Mouse (Mus musculus): Measurements from ENCODE around the gene Enpp6.

The Enpp6 gene

GRCm38 (mm10) chr8:46986386-46987140 lies at the start of gene Enpp6:
Gene Enpp6 (plus strand): TSS chr8:46986887.
- peak in 1 of 2 experiments; percentile 41 for DNase-seq

DNA sequence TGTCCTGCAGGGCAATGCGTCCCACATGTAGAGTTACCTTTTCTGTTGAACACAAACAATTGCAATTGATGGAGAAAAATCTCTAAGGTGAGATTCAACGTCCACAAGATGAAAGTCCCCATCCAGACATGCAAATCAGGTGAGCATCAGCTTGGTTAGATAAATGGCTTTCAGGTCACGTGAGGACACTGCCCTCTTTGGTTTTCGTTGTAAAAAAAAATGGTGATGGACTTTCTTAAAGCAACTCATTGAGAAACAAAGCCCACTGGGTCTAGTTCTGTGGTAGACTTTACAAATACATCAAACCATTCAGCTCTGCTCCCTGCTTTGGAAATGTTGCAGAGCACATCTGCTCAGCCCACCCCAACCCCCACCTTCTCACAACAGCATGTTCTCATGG lies 48.5 kb upstream of the Enpp6 start:
- DNase-seq, result no peak

DNA sequence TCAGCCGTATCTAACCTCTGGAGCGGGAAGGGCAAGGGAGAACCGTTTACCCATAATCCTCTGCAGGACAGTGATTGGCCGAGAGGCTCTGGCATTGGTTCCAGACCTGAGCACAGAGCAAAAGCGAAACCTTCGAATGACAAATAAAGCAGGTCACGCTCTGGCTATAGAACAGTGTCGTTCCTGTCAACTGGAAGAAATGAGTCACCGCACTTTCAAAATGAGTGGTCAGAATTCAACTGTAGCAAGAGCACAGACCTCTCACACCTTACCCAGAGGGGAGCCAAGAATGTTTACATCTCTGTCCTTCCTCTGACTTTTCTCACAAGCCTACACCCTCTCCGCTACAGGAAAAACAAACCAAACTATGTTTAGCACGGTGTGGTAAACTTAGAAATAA lies 45.4 kb upstream of the Enpp6 start:
- peak; percentile 56 to 72 for DNase-seq

DNA sequence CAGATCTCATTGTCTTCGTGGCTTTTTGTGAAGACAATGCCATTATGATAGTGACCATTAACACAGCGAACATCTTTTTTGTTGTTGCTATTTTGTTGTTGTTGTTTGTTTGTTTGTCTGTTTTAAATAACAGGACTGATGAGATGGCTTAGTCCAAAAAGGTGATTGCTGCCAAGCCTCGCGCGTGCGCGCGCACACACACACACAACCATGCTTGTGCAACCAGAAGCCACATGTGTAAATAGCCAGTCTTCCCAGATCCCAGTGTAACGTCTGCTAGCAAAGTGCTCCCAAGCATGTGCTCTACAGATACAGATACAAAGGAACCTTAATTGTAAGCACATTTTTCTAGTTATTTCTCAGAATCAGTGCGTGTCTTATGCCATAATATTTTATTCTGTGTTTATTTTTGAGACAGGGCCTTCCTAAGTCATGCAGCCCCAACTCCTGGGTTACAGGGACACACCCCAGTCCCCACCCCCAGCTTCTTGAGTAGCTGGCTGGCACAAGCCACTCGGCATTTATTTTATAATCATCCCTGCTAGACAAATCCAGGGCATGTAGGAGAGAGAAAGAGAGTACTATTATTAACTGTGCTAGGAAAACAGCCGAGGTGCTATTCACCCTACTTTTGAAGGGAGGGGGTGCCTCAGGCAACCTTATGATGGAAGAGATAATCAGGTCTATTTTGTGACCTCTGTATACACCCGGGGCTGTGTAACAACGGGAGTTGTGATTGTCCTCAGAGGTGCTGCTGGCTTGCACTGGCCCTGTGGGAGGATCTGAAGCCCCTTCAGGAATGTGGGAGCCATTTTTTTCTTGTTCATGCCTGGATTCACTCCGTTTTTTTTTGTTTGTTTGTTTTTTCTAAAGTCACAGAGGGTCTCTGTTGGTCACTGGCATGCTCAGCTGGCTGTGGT lies 44.7 kb upstream of the Enpp6 start:
- peak in 1 of 2 experiments; percentile 17 for DNase-seq

GRCm38 (mm10) chr8:46942651-46943024 lies 44.0 kb upstream of the Enpp6 start:
- DNase-seq, result no peak

GRCm38 (mm10) chr8:46943337-46943736 lies 43.4 kb upstream of the Enpp6 start:
- no peak for DNase-seq

- DNase-seq, result peak; percentile 33 to 42
Observed at GRCm38 (mm10) chr8:46946181-46946580, 40.5 kb upstream of the Enpp6 start.

- no peak for DNase-seq
Observed at GRCm38 (mm10) chr8:46948091-46948757, 38.5 kb upstream of the Enpp6 start.

DNA sequence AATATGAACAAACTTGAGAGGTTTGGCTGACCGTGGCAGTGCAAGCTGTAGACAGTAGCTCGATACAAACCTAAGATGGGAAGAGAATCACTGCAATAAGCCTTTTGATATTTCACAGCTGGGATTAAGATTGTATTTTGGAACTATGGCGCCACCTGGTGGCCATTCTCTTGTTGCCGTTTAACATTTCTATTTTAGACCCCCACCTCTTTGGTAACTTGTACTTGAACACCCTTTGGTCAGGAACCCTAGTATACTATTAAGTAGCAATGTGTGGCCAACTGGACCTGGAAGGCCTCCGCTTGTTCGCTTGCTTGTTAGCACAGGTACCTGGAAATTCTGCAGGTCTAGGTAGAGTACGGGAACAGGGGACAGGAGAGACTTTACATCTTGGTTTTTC lies 33.2 kb upstream of the Enpp6 start:
- DNase-seq, result peak; percentile 88

- DNase-seq, result no peak
Observed at GRCm38 (mm10) chr8:46962630-46963427, 23.9 kb upstream of the Enpp6 start.

- DNase-seq, result no peak
Observed at GRCm38 (mm10) chr8:46963619-46964145, 23.0 kb upstream of the Enpp6 start.

DNA sequence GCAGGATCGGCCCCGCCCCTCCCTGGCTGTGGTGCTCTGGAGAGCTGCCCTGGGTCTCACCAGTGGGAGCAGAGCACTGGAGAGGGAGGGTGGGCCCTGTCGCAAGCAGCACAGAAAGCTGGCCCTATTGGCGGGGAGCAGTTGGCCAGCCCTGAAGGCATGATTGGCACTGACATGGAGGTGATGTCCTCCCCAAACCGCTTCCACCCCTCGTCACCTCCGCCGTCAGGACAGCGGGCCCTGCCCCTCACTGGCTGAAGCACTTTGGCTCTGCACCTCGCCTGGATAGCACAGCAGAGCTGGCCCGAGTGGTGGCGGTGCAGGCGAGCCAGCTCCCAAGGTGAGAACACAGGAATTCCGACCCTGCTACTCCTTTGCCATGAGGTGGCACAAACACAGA lies 20.9 kb upstream of the Enpp6 start:
- DNase-seq, result no peak

DNA sequence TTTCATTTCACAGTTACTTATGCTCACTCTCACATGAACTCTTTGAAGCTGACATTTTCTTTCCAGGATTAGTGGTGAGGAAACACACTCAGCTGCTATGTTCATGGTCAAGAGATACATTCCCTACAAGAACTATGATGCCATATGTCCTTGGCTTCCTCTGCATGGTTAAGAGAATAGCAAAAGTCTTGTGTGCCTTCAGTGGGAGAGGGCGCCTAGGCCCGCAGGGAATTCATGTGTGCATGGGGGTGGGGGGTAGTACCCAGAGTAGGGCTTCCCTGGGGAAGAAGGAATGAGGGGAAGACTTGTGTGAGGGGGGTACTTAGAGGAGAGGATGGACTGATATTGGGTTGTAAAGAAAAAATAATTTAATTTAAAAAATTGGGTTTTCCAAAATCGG lies 18.0 kb upstream of the Enpp6 start:
- DNase-seq, result no peak

GRCm38 (mm10) chr8:46969386-46969785 lies 17.3 kb upstream of the Enpp6 start:
- no peak for DNase-seq

DNA sequence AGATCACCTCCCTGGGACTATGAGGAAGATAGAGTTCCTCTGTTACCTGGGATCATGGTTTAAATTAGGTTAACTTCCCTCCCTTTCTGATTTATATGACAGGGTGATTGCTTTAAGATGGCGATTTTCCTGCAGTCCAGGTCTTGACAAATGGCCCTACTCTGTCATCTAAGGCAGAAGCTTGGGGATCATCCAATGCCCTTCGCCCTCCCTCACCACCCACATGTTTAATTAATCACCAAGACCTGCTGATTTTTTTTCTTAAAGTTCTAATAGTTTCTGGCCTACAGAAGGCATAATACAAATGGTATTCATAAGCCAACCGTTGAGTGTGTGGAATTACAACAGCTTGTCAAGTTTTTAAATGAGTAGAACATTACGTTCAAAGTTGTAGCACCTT lies 9.3 kb upstream of the Enpp6 start:
- no peak for DNase-seq

DNA sequence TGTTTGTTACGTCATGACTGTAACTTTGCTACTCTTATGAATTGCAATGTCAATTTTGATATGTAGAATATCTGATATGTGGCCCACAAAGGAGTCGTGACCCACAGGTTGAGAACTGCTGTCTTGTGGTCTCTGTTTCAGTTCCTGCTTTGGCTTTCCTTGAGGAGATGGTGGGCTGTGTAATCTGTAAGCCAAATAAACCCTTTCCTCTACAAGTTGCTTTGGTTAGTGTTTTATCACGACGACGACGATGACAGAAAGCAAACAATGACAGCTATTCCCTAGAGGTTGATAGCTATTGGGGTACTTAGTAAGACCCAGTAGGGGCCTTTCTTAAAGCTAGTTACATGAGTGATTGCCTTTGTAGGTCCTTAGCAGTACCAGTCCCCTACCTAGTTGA lies 4.5 kb upstream of the Enpp6 start:
- DNase-seq, result no peak

GRCm38 (mm10) chr8:46982770-46983169 lies 3.9 kb upstream of the Enpp6 start:
- peak; percentile 55 to 72 for DNase-seq

DNA sequence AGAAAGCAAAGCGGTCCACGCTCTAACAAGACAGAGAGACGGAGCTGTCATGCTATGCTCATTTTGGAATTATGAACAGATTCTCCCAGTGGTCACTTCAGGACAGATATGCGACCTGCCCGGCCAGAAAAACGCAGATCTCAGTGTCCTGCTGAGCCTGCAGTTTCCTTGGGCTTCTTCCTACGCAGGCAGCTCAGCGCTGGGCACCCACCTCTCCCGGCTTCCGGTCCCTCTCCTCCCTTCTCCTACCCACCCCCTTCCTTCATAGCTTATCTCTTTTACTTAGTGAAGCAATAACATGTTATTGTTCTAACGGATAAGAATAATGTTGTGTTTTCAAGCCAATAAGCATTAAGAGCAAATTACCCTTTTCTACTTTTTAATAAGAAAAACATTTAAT lies 2.0 kb upstream of the Enpp6 start:
- no peak for DNase-seq

- no peak for DNase-seq
Observed at GRCm38 (mm10) chr8:46988366-46988765, 1.7 kb downstream of the Enpp6 start.

GRCm38 (mm10) chr8:46991081-46991480 lies 4.4 kb downstream of the Enpp6 start:
- DNase-seq, result peak in 1 of 2 experiments; percentile 10

- DNase-seq, result no peak
Observed at GRCm38 (mm10) chr8:46992579-46992978, 5.9 kb downstream of the Enpp6 start.

Measured in kidney, postnatal 4 days (tissue).